Mouse (Mus musculus) CD4-positive naive resting alpha-beta T cell, adult 57 days (primary cell): ENCODE data around the gene Lrrc41. TPM values are rescaled to one million over a fixed set of nuclear protein-coding genes. Genes with fewer than 3 reads are reported as not detected.

Experiments
- total RNA-seq: library from RNA; stranded (reverse); gene quantifications from one replicate; pipeline ENCODE4 v1.2.4, GENCODE M21; 2023

The Lrrc41 gene
- total RNA-seq = 24.2 TPM

DNA sequence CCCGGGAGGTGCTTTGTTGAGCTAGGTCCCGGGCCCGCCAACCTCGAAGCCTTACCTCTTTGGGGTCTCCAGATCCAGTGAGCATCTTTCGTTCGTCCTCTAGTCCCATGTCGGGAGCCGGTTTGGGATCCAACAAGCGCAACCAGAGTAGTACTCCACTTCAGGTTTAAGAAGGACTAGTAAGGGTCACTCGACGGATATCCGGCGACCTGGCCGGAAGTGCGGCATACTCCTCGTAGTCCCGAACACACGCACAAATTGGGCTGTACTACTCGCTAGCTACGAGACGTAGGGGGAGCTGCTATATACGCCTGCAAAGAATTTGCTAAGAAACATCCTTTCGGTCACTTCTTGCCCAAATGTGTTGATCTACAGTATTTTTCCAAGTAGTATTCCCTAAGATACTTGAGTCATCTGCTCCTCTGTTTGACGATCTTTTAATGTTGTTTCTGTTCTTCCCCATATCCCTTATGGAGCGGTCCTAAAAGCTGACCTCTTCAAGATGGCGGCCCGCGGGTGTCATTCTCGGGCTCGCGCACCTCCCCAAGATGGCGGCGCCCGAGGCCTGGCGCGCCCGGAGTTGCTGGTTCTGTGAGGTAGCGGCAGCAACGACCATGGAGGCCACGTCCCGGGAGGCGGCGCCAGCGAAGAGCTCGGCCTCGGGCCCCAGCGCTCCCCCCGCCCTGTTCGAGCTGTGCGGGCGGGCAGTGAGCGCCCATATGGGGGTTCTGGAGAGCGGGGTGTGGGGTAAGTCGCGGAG lies at the start of gene Lrrc41, which contains the start of gene Uqcrh:
TSS of gene Lrrc41 (plus strand) at position 409 of the 760 bp plus-strand sequence.
TSS of gene Uqcrh (minus strand) at position 211 of the 760 bp plus-strand sequence.

DNA sequence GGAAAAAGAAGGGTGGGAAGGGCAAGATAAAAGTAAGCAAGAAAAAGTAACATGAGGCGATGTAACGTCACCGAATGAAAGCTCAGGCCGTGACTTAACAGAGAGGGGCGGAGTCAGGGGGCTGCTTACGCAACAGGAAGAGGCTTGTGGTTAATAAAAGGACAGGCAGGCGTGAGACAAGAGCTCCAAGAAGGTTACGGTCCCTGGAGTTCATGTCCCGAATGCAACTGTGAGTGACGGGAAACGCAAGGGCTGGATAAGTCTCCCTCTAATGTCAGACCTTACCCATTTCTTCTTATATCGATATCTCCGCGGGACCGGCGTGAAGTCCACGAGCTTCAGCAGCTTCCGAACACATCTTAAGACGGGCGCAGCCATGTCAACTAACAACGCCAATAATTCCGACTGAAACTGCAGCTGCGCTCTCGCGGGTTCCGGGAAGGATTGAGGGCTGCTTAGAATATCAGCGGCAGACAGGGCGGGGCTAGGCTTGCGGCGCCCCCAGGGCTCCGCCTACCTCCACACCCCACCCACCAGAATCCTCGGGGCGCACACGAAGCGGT lies 21.6 kb upstream of the Lrrc41 start, which contains the start of gene Nsun4:
TSS of gene Nsun4 (minus strand) at position 478 of the 563 bp plus-strand sequence.

DNA sequence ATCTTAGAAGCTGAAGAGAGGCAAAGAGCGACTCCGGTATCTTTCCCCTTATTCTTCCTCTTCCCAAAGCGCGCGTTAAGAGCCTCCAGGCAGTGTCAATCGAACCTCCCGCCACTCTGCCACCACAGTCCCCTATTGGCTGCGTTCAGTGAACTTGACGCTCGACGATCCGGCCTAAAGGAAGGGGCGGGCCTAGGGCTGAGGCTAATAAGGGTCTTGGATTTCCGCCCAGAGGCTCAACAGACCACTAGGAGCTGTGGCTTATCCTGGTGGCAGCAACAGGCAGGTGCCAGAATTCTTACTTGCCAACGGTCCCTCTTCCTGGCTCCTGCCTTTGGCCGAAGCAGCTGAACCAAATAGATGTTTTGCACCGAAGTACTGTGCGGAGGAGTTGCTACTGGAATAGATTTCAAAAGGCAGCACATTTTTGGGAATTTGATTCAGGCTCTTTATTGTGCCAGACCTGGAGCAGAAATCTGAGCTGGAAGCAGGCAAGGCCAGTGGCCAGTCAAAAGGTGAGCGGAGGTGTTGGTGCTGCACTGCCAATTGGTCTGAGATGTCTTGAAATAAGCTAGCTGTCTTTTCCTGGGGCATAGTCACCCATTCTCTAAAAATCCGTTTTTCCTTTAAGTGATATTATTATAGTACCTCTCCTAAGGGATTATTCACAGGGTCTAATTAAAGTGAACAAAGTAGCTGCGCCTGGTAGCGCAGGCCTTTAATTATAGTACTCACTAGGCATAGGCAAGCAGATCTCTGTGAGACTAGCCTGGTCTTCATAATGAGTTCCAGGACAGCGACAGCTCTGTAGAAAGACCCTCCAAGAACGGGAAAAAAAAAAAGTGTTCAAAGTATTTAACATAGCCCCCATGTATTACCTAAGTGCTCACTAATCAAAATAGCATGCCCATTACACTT lies 48.8 kb downstream of the Lrrc41 start, which contains the start of the genes Rad54l and Pomgnt1:
TSS of gene Rad54l (minus strand) at position 89 of the 918 bp plus-strand sequence.
TSS of gene Pomgnt1 (plus strand) at position 239 of the 918 bp plus-strand sequence.

Other genes starting within 250 kb of the Lrrc41 start
- gene Mob3c, start 247.2 kb upstream of the Lrrc41 start, total RNA-seq = 21.5 TPM
- 53.9 TPM for gene Mknk1, start 236.1 kb upstream of the Lrrc41 start, total RNA-seq
- 0.65 TPM for gene Kncn, start 190.9 kb upstream of the Lrrc41 start, total RNA-seq
- not detected for gene 6430628N08Rik, start 184.6 kb upstream of the Lrrc41 start, total RNA-seq
- not detected for gene Dmbx1, start 135.3 kb upstream of the Lrrc41 start, total RNA-seq
- gene Faah, start 57.3 kb upstream of the Lrrc41 start, total RNA-seq = 160 TPM
- 47.1 TPM for gene Nsun4, start 21.4 kb upstream of the Lrrc41 start, total RNA-seq
- gene Uqcrh, start 198 bp upstream of the Lrrc41 start, total RNA-seq = 324 TPM
- 1.4 TPM for gene Rad54l, start 48.4 kb downstream of the Lrrc41 start, total RNA-seq
- gene Pomgnt1, start 48.6 kb downstream of the Lrrc41 start, total RNA-seq = 31.6 TPM
- gene Lurap1, start 76.1 kb downstream of the Lrrc41 start, total RNA-seq = 0.50 TPM
- not detected for gene Tspan1, start 92.3 kb downstream of the Lrrc41 start, total RNA-seq
- not detected for gene 1700042G07Rik, start 98.1 kb downstream of the Lrrc41 start, total RNA-seq
- gene Gm49337, start 98.1 kb downstream of the Lrrc41 start, total RNA-seq = not detected
- 3.6 TPM for gene Pik3r3, start 146.3 kb downstream of the Lrrc41 start, total RNA-seq